Mouse (Mus musculus) erythroblast, embryonic 14.5 days (primary cell): ENCODE measurements around the gene Rmnd5b.

Source experiments
- GATA1 ChIP-seq: IDR thresholded peaks from 2 replicates; pipeline ENCODE4 v1.6.1; 2012; ENCODE audit warnings: low read length, inconsistent platforms, mixed read lengths
- TAL1 ChIP-seq: IDR thresholded peaks from 3 replicates; pipeline ENCODE4 v1.6.1; 2012; ENCODE audit warnings: low read length, inconsistent platforms, mixed read lengths

- no peak for TF ChIP-seq GATA1
- TF ChIP-seq TAL1 = no peak
Measured at GRCm38 (mm10) chr11:51645293-51645692, 9.6 kb upstream of the Rmnd5b start.
